Mouse (Mus musculus) A20 (cell line): ENCODE results near the gene Ppp1r9b.
"Not testable (repeated sequence)": the region's sequence is repeated elsewhere in the genome, so short reads cannot be mapped to it uniquely, and the experiment has no call there.

Experiments
- DNase-seq: peaks from one replicate; pipeline ENCODE4 v3.0.0-alpha.2; 2011; ENCODE audit warnings: low read depth, low spot score

Ppp1r9b gene

GRCm38 (mm10) chr11:94998041-94998531 is 7.3 kb downstream of the Ppp1r9b start:
- no peak for DNase-seq

GRCm38 (mm10) chr11:95000128-95000527 is 9.3 kb downstream of the Ppp1r9b start:
- DNase-seq = no peak

GRCm38 (mm10) chr11:95000548-95000947 is 9.7 kb downstream of the Ppp1r9b start:
- no peak for DNase-seq

GRCm38 (mm10) chr11:95001058-95001457 is 10.2 kb downstream of the Ppp1r9b start:
- peak; percentile 51 for DNase-seq

GRCm38 (mm10) chr11:95001584-95002347 is 10.9 kb downstream of the Ppp1r9b start:
- DNase-seq = no peak

- DNase-seq = no peak
Measured at GRCm38 (mm10) chr11:95002705-95003104, 11.9 kb downstream of the Ppp1r9b start.

GRCm38 (mm10) chr11:95004136-95004936 is 13.5 kb downstream of the Ppp1r9b start:
- no peak for DNase-seq

GRCm38 (mm10) chr11:95004937-95005198 is 14.0 kb downstream of the Ppp1r9b start:
- no peak for DNase-seq

- no peak for DNase-seq
Measured at GRCm38 (mm10) chr11:95006038-95006437, 15.2 kb downstream of the Ppp1r9b start.

GRCm38 (mm10) chr11:95006525-95007219 is 15.8 kb downstream of the Ppp1r9b start:
- DNase-seq = peak; percentile 91

GRCm38 (mm10) chr11:95007418-95007817 is 16.6 kb downstream of the Ppp1r9b start:
- DNase-seq = no peak

- no peak for DNase-seq
Measured at GRCm38 (mm10) chr11:95008661-95009628, 18.1 kb downstream of the Ppp1r9b start.

- DNase-seq = peak; percentile 32
Measured at GRCm38 (mm10) chr11:95009629-95010014, 18.8 kb downstream of the Ppp1r9b start, which contains the start of gene Samd14. TSS of gene Samd14 (plus strand) at chr11:95009879.

- DNase-seq = no peak
Measured at GRCm38 (mm10) chr11:95010141-95010739, 19.4 kb downstream of the Ppp1r9b start.

GRCm38 (mm10) chr11:95010841-95011403 is 20.1 kb downstream of the Ppp1r9b start:
- DNase-seq = not testable (repeated sequence)

GRCm38 (mm10) chr11:95011416-95011815 is 20.6 kb downstream of the Ppp1r9b start:
- DNase-seq = no peak

- DNase-seq = no peak
Measured at GRCm38 (mm10) chr11:95012075-95012474, 21.2 kb downstream of the Ppp1r9b start.

GRCm38 (mm10) chr11:95012487-95012886 is 21.7 kb downstream of the Ppp1r9b start:
- no peak for DNase-seq

GRCm38 (mm10) chr11:95015484-95015883 is 24.6 kb downstream of the Ppp1r9b start:
- no peak for DNase-seq
